In genomic region chr13:49571418-49571817, GRCm38 (mm10) we compare ENCODE assay signal across 30 mouse cellular contexts. TPM values are rescaled to one million over a fixed set of nuclear protein-coding genes. Genes with fewer than 3 reads are reported as not detected.
DNase-seq lines count a peak whose midpoint lies in the region; ATAC-seq and TF ChIP-seq lines count a peak whose summit lies in the region.
"Had no signal": no experiment of that assay in that cellular context is flagged by ENCODE, and none has a peak within 500 bp of the region (broad histone marks: within the 10 kb centered on the region; RNA-seq: fewer than 3 reads in every experiment).

No protein-coding gene starts in this region.

- H3K36me3 ChIP-seq in G1E (replicated peaks) = no peaks in the 10 kb centered on the region
- no peaks in the 10 kb centered on the region for H3K36me3 ChIP-seq in liver, embryonic 16.5 days (ENCODE audit: control insufficient read depth, insufficient read depth)
- H3K36me3 ChIP-seq in forebrain, embryonic 14.5 days (ENCODE audit: control insufficient read depth, insufficient read depth, low read length) = no peaks in the 10 kb centered on the region
- H3K36me3 ChIP-seq: embryonic facial prominence, embryonic 15.5 days; forebrain, embryonic 10.5 days; heart, embryonic 10.5 days; hindbrain, embryonic 10.5 days; neural tube, embryonic 15.5 days had no signal

- H3K27ac ChIP-seq in liver, embryonic 16.5 days (ENCODE audit: low read length) = peak overlapping the region; percentile 31
- no peak overlapping the region for H3K27ac ChIP-seq in forebrain, embryonic 14.5 days (ENCODE audit: low read depth, low read length)
- H3K27ac ChIP-seq: embryonic facial prominence, embryonic 15.5 days; forebrain, embryonic 10.5 days; heart, embryonic 10.5 days; hindbrain, embryonic 10.5 days; hindbrain, postnatal 0 days; macrophage; neural tube, embryonic 15.5 days; stomach, postnatal 0 days had no signal

- no peaks in the 10 kb centered on the region for H3K9me3 ChIP-seq in G1E (replicated peaks)
- H3K9me3 ChIP-seq in liver, embryonic 16.5 days (replicated peaks; ENCODE audit: control insufficient read depth, low read length) = no peaks in the 10 kb centered on the region
- H3K9me3 ChIP-seq in forebrain, embryonic 14.5 days (replicated peaks; ENCODE audit: control insufficient read depth, low read length) = no peaks in the 10 kb centered on the region
- H3K9me3 ChIP-seq: embryonic facial prominence, embryonic 15.5 days; forebrain, embryonic 10.5 days; heart, embryonic 10.5 days; hindbrain, embryonic 10.5 days; neural tube, embryonic 15.5 days had no signal

- 0 out of 2 replicates have a peak overlapping the region, but pooled peaks have one; percentile 21 for H3K4me2 ChIP-seq in liver, embryonic 16.5 days (ENCODE audit: low read depth, low read length)
- no peak overlapping the region for H3K4me2 ChIP-seq in forebrain, embryonic 14.5 days (ENCODE audit: low read length)
- H3K4me2 ChIP-seq: embryonic facial prominence, embryonic 15.5 days; midbrain, embryonic 11.5 days; neural tube, embryonic 15.5 days had no signal

- intact Hi-C loops in heart, postnatal 36 days (cut with DNase I) = no loop called here

- no peak overlapping the region for H3K9ac ChIP-seq in liver, embryonic 16.5 days (ENCODE audit: low read depth, low read length)
- H3K9ac ChIP-seq in forebrain, embryonic 14.5 days (ENCODE audit: low read length) = no peak overlapping the region
- H3K9ac ChIP-seq: embryonic facial prominence, embryonic 15.5 days; neural tube, embryonic 15.5 days had no signal

- DNase-seq in G1E (ENCODE audit: low spot score) = no peak
- peak; percentile 75 for DNase-seq in c-Kit-positive CD71-positive TER-119-negative erythroid progenitor cells, embryonic 14.5 days (ENCODE audit: low read depth)
- peak; percentile 11 for DNase-seq in liver
- no peak for DNase-seq in forebrain, embryonic 14.5 days (ENCODE audit: low spot score)
- no peak for DNase-seq in heart, postnatal 36 days
- no peak for DNase-seq in layer of hippocampus, postnatal 25 days (ENCODE audit: extremely low spot score in 1 of 2, low spot score in 1 of 2)
- DNase-seq: adrenal gland, postnatal 14 days; B cell, adult 2 months; cerebellum, adult 2 months; cerebellum, postnatal 25 days; embryo, embryonic 11 days; kidney, adult 9 months; kidney, postnatal 36 days; thymus, adult 2 months had no signal

- no peak overlapping the region; the same call in 1 of the 2 replicates for H3K4me3 ChIP-seq in G1E (ENCODE audit: low read depth, low read length)
- no peak overlapping the region for H3K4me3 ChIP-seq in liver, embryonic 16.5 days (ENCODE audit: low read depth, low read length)
- H3K4me3 ChIP-seq in forebrain, embryonic 14.5 days (ENCODE audit: low read depth, low read length) = no peak overlapping the region
- H3K4me3 ChIP-seq: embryonic facial prominence, embryonic 15.5 days; forebrain, embryonic 10.5 days; heart, embryonic 10.5 days; hindbrain, embryonic 10.5 days; neural tube, embryonic 15.5 days had no signal

- no peak for TF ChIP-seq CTCF in G1E (IDR thresholded peaks at IDR 0.05; ENCODE audit: low read depth, low read length)

- peak; percentile 84 for ATAC-seq in G1E (ENCODE audit: extremely low read depth, insufficient number of reproducible peaks, low FRiP score, poor library complexity, severe bottlenecking)
- peak; percentile 79 for ATAC-seq in liver, embryonic 16.5 days (ENCODE audit: low read depth)
- no peak for ATAC-seq in granulocyte monocyte progenitor cell, adult 5-6 weeks (replicated peaks; ENCODE audit: poor library complexity, severe bottlenecking)
- no peak for ATAC-seq in forebrain, embryonic 14.5 days
- ATAC-seq: hindbrain, postnatal 0 days; intestine, embryonic 16.5 days; lung, postnatal 0 days had no signal

- 22% methylated on average over 2 of the region's 2 CpGs for WGBS in liver, embryonic 16.5 days (ENCODE audit: insufficient replicate concordance)
- 94% methylated on average over 2 of the region's 2 CpGs for WGBS in forebrain, embryonic 14.5 days

- peaks cover 28% of the 10 kb centered on the region for H3K4me1 ChIP-seq in G1E (ENCODE audit: insufficient read depth, low read depth, low read length)
- peaks cover 12% of the 10 kb centered on the region for H3K4me1 ChIP-seq in liver, embryonic 16.5 days (ENCODE audit: control insufficient read depth, low read depth, low read length)
- no peaks in the 10 kb centered on the region for H3K4me1 ChIP-seq in forebrain, embryonic 14.5 days (ENCODE audit: control insufficient read depth, insufficient read depth, low read length)
- H3K4me1 ChIP-seq: embryonic facial prominence, embryonic 15.5 days; forebrain, embryonic 10.5 days; heart, embryonic 10.5 days; hindbrain, embryonic 10.5 days; neural tube, embryonic 15.5 days had no signal

- no peaks in the 10 kb centered on the region for H3K27me3 ChIP-seq in G1E (ENCODE audit: insufficient read depth, low read length)
- H3K27me3 ChIP-seq in liver, embryonic 16.5 days (ENCODE audit: control insufficient read depth, insufficient read depth, low read depth, low read length) = no peaks in the 10 kb centered on the region
- no peaks in the 10 kb centered on the region for H3K27me3 ChIP-seq in forebrain, embryonic 14.5 days (replicated peaks; ENCODE audit: control insufficient read depth, insufficient read depth, low read length)
- H3K27me3 ChIP-seq: CH12.LX; embryonic facial prominence, embryonic 15.5 days; neural tube, embryonic 15.5 days had no signal

RNA-seq across cellular contexts. Expression of gene Omd, which starts 10.8 kb away (rescaled TPM):
- total RNA-seq in G1E (2014; fragmentation: Nextera tagmentation) (not detected in 2 replicates), G1E (2017) (0.05 TPM in 1 of 2 replicates, not detected in the other)
- polyA plus RNA-seq in G1E (2012) = not detected in 2 replicates
- 0.39 and 0.67 TPM in 2 replicates for polyA plus RNA-seq in liver, embryonic 16.5 days (2015; fragmentation: Nextera tagmentation; extraction: Ambion mirVana)
- not detected in 2 replicates for total RNA-seq in granulocyte monocyte progenitor cell, adult 5-6 weeks (2014; fragmentation: Nextera tagmentation)
- total RNA-seq in granulocyte monocyte progenitor cell, adult 5-6 weeks (2017) = not detected in 2 replicates
- polyA plus RNA-seq in forebrain, embryonic 14.5 days (2014; fragmentation: Nextera tagmentation; extraction: Ambion mirVana) = 0.22 and 0.93 TPM in 2 replicates
- 1 to 10 TPM; 1.6 to 1.8 TPM for total RNA-seq in heart, postnatal 36 days (2021)
- total RNA-seq in layer of hippocampus, postnatal 25 days (2021) = under 1 TPM in 1 of 2 experiments, not detected in 1; 0.57 TPM
- total RNA-seq: CH12.LX had no signal
- polyA plus RNA-seq: liver, adult 2 months; macrophage; small intestine, adult 2 months; thymus, adult 2 months had no signal

RNA-seq across cellular contexts. Expression of gene Aspn, which starts 27.2 kb away (rescaled TPM):
- total RNA-seq in G1E (2014; fragmentation: Nextera tagmentation) (not detected in 2 replicates), G1E (2017) (0.06 TPM in 1 of 2 replicates, not detected in the other)
- polyA plus RNA-seq in G1E (2012) = not detected in 2 replicates
- 1.4 and 1.5 TPM in 2 replicates for polyA plus RNA-seq in liver, embryonic 16.5 days (2015; fragmentation: Nextera tagmentation; extraction: Ambion mirVana)
- not detected in 2 replicates for total RNA-seq in granulocyte monocyte progenitor cell, adult 5-6 weeks (2014; fragmentation: Nextera tagmentation)
- total RNA-seq in granulocyte monocyte progenitor cell, adult 5-6 weeks (2017) = not detected in 2 replicates
- polyA plus RNA-seq in forebrain, embryonic 14.5 days (2014; fragmentation: Nextera tagmentation; extraction: Ambion mirVana) = 0.52 and 0.69 TPM in 2 replicates
- total RNA-seq in heart, postnatal 36 days (2021) = 10 to 100 TPM; 21.3 to 29.7 TPM
- 1 to 10 TPM; 1.4 to 1.6 TPM for total RNA-seq in layer of hippocampus, postnatal 25 days (2021)
- total RNA-seq: CH12.LX had no signal
- polyA plus RNA-seq: liver, adult 2 months; macrophage had no signal

RNA-seq across cellular contexts. Expression of gene Ogn, which starts 36.4 kb away (rescaled TPM):
- total RNA-seq in G1E (2014; fragmentation: Nextera tagmentation) = not detected in 2 replicates
- 0.05 and 0.12 TPM in 2 replicates for total RNA-seq in G1E (2017)
- polyA plus RNA-seq in G1E (2012) = not detected in 2 replicates
- 2.5 and 4.1 TPM in 2 replicates for polyA plus RNA-seq in liver, embryonic 16.5 days (2015; fragmentation: Nextera tagmentation; extraction: Ambion mirVana)
- not detected in 2 replicates for total RNA-seq in granulocyte monocyte progenitor cell, adult 5-6 weeks (2014; fragmentation: Nextera tagmentation)
- total RNA-seq in granulocyte monocyte progenitor cell, adult 5-6 weeks (2017) = 0.56 TPM in 1 of 2 replicates, not detected in the other
- 10.8 and 16.5 TPM in 2 replicates for polyA plus RNA-seq in forebrain, embryonic 14.5 days (2014; fragmentation: Nextera tagmentation; extraction: Ambion mirVana)
- 10 to 100 TPM; 78.1 to 94.6 TPM for total RNA-seq in heart, postnatal 36 days (2021)
- 1 to 10 TPM; 2.5 to 2.9 TPM for total RNA-seq in layer of hippocampus, postnatal 25 days (2021)
- total RNA-seq: CH12.LX had no signal
- polyA plus RNA-seq: macrophage had no signal

Comparison
In these comparisons a context has a peak if more than half of its experiments do, and no peak if none do; other contexts are left out.
1. ATAC-seq: peak in G1E (single experiment) and liver, embryonic 16.5 days (single experiment); none in granulocyte monocyte progenitor cell, adult 5-6 weeks (single experiment) and forebrain, embryonic 14.5 days (single experiment).
2. DNase-seq: peak in c-Kit-positive CD71-positive TER-119-negative erythroid progenitor cells, embryonic 14.5 days (single experiment) and liver (single experiment); none in G1E (single experiment), forebrain, embryonic 14.5 days (single experiment), heart, postnatal 36 days (0 of 2) and layer of hippocampus, postnatal 25 days (0 of 2).
3. RNA of gene Aspn, which starts 27.2 kb away (total RNA-seq): 21.3 to 29.7 TPM in heart, postnatal 36 days; 1.4 to 1.6 TPM in layer of hippocampus, postnatal 25 days, 0.06 TPM in G1E and not detected in granulocyte monocyte progenitor cell, adult 5-6 weeks; every median in the first group is over 4 times any median in the second.
4. RNA of gene Ogn, which starts 36.4 kb away (total RNA-seq): 78.1 to 94.6 TPM in heart, postnatal 36 days; 2.5 to 2.9 TPM in layer of hippocampus, postnatal 25 days, 0.05 to 0.12 TPM in G1E and 0.56 TPM in granulocyte monocyte progenitor cell, adult 5-6 weeks; every median in the first group is over 10 times any median in the second.